Mouse (Mus musculus) brain, embryonic 18.5 days (tissue): ENCODE measurements around the gene Baiap2l2.
"Not testable (repeated sequence)": the region's sequence is repeated elsewhere in the genome, so short reads cannot be mapped to it uniquely, and the experiment has no call there.

Experiments
- DNase-seq: peaks from one replicate; pipeline ENCODE4 v3.0.0-alpha.2; 2012; ENCODE audit warnings: low read depth, low spot score

Gene Baiap2l2

DNA sequence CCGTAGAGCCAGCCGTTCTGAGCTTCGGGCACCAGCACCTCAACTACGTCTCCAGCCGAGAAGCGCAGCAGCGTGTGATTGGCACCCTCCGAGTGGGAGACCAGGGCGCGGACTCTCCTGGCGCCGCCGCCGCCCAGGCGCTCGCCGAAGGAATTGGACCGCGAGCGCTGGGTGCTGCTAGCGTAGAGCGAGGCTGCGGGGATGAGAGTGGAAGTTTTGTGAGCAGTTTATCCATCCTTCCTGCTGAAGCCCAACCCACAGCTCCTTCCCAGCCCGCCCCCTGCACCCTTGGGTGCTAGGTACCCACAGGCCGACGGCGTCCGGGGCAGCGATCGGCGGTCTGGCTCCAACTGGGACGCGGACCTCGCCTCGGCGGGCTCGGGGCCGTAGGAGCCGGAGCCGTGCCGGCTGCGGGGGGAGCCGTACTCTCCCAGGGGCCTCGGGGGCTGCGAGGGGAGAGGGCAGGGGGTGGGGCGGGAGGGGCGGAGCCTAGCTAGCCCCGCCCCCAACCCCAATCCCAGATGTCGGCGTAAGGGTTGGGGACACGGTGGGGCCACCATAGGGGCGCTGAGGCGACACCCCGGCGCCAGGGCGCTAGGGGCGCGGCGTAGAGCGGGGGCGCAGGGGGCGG is 24.1 kb downstream of the Baiap2l2 start:
- DNase-seq: no peak

DNA sequence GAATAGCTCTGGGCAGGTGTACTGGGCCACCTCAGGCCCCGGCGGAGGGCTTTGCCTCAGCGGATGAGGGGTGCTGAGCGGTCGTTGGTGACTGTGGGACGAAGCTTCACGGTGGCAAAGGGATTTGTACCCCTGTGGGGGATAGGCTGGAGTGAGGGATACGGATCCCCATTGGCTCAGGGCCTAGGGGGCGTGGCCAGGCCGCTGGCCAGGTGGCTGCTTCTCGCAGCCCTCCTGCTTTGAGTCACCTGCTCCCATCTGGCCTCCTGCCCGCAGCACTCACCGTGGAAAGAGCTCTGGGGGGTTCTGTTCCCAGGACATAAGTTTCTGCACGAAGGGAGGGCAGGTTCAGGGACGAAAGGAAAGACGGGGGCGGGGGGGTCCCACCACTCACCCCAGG is 26.8 kb downstream of the Baiap2l2 start:
- no peak for DNase-seq

DNA sequence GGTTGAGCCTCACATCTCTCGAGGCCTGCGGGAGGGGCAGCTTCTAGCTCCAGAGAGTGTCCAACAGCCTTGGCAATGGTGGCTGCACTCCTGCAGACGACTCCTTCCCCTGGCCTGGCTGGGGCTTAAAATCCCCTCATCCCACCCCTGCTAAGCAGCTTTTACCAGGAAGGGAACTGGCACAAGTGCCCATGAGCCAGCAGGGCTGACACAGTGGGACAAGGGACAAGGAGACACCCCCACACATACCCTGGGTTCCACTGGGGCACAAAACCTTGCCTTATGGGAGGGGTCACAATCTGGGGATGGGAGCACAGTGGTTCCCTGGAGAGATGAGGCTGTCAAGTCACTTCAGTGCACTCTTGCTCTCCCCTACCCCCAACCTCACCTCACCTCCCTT is 30.7 kb downstream of the Baiap2l2 start, which contains the start of gene Slc16a8:
Gene Slc16a8, minus strand, starts transcription at position 101 of the 400 bp plus-strand sequence.
- no peak for DNase-seq

DNA sequence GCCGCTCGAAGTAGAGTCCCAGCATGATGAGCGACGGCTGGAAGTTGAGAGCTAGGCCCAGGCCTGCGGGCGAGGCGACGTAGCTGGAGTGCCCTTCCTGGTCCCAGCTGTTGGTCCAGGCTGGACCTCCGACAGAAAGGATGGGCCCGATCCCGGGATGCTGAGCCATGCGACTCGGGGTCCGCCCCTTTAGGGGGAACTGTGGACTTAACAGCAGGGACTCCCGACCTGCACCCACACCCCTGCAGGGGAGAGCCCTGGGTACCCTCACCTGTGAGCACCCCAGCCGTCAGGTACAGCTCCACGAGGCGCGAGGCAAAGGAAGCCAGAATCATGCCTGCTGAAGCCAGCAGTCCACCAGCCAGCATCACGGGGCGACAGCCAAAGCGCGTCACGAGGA is 32.8 kb downstream of the Baiap2l2 start:
- no peak for DNase-seq

DNA sequence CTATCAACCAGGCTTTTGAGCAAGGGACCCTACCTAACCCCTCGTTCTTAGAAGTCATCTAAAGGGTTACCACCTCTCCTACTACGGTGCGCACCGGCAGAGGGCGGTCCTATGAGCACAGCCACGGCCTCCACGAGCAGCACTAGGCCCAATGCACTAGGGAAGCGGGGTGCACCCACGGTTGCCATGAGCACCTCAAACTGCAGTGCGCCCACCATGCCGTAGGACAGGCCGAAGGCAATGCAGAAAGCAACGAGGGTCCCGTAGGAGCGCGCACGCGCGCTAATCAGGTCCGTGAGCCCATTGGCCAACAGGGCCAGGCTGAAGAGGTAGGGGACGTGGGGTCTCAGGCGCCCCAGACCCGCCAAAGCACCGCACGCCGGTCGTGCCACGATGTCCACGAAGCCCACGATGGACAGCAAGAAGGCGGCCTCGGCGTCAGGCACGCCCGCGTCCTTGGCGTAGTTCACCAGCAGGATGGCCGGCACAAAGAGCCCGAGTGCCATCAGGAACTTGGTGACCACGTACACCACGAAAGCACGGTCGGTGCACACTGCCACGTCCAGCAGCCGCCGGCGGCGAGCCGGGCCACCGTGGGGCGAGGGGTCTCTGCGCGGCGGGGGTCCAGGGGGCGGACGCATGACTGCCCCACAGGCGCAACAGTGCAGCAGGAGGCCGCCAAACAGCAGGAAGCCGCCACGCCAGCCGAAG is 33.4 kb downstream of the Baiap2l2 start:
- DNase-seq: no peak

DNA sequence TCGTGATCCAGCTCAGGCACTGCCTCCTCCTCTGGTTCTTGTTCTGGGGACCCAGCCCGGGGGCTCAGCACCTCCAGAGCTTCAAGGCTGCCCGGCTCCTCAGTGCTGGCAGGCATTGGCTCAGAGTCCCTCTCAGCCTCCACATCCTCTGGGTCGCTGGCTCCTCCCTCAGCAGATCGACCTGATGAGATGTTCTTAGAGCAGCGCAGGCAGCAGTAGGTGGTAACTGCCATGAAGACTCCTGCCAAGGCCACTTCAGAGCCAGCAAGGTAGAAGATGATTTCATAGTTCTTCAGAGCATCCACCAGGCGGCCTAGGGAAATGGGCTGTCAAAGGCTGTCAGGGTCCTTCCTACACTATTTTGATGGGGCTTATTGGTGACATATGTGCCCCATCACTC is 34.2 kb downstream of the Baiap2l2 start:
- no peak for DNase-seq

DNA sequence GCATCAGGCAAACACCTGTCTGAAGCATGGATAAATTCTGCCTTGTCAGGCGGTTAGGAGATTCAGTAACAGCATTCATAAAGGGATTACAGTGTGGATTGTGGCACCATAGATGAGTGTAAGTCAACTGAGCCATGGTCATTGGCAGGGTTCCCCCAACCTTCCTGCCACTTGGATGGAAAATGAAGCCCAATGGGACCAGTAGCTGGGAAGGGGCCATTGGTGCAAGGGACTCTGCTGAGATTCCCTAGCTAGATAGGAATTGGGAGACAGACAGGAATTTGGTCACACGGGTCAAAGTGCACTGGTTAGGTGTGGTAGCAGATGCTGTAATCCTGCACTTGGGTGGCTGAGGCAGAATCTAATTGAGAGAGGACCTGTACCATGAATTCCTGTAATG is 35.1 kb downstream of the Baiap2l2 start:
- no peak for DNase-seq

DNA sequence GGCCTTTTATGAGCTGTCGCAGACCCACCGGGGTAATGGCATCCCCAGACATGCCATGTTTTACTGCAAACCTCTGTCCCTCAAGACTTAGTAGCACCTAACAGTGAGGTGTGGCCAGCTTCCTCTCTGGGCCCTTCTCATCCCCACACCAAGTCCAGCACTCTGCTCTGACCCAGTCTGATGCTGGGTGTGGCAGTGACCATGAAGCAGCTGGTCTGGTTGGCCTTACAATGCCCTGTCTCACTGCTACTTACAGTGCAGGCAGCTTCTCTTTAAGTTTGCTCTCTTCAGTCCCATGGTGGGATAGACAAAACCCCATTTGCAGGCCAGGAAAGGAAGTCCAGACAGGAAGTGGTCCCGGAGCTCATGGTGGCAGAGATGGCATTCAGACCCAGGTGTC is 40.0 kb downstream of the Baiap2l2 start:
- DNase-seq: no peak

DNA sequence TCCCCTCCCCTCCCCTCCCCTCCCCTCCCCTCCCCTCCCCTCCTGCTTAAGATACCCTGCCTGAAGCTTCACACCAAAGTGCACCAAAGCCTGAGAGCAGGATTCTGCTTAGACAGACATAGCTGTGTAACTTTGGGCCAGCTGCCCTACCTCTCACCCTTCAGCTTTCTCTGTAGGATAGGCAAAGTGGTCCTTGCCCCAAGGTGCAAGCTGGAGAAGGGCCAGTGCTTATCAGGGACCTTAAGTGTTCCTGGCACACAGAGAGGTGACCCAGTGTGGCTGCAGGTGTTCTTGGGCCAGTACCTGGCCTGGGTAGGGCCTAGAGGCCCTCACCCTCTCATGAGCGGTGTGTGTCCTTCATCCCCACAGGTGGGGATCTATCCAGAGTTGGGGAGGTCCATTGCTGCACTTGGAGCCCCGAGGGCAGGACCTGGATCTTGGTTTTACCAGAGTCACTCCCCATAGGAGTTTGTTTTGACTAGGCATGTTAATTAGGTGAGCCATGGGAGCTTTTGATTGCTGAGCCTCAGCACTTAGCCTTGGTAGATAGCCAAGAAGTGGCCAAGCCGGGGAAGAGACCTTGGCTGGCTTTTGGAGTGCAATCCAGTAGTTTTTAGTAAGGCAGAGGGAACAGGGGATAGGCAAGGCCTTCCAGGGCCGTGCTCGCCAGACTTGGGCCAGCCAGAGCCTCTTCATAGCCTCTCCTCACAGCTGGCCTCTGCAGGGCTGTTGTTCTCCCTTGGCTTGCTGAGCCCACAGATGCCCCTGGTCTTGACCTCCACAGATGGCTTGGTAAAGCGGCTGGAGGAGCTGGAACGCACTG is 41.1 kb downstream of the Baiap2l2 start:
- DNase-seq: no peak

DNA sequence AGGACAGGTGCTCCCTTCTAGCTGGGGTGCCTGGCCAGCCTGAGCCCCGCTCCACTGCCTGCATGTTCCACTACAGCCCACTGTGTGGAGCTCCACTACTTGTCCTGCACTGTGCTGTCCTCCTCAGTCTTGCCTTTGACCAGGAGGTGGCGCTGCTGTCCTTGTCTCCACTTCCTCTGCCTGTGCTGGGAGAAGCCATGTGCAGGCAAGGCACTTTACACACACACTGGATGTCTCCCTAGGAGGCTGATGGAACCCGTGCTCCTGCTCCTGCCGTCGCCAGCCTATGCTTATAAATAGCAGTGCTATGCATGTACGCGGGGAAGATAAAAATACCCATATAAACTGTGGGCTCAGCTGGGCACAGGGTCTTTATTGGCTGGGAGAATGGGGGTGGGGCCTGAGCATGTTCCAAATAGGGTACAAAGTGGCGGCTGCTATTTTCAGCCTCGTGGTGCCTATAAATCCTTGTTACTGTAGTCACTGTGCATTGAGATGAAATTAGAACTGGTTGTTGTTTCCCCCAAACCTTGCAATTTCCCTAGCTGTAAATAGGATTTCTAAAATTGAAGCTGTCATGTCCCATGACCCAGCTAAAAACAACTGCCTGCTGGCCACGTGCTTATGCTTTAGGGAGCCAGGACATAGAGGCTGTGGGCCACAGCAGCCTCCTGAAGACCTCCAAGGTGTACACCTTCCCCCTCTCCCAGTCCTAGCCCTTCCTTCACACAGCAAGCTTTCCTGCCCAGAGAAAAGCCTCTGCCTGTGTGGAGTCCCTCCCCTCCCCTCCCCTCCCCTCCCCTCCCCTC is 41.9 kb downstream of the Baiap2l2 start:
- DNase-seq: peak; percentile 93

DNA sequence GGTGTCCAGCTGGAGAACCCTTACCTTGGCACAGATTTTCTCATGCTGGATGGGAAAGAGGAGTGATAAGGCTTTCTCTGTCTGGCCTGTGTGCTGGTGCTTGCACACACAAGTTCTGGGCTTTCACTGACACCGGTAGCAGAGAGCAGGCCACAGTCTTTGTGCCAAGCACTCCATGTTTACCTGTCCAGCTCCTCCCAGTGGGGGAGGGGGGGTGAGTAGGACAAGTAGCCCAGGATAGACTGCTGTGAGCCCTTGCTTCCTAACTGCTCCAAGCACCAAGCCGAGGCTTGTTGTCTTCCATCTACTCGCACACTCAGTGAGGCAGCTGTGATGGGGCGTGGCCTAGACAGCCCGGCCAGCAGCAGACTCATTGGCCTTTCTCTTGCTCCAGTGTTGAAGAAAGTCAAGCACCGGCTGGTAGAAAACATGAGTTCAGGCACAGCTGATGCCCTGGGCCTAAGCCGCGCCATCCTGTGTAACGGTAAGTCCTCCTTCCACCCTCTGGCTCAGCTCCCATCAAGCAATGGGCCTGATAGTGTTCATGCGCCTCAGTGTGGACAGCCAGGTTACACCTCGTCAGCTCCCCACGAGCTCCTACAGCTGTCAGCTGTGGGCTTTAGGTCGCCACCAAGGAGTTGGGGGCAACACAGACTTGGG is 42.6 kb downstream of the Baiap2l2 start:
- no peak for DNase-seq

DNA sequence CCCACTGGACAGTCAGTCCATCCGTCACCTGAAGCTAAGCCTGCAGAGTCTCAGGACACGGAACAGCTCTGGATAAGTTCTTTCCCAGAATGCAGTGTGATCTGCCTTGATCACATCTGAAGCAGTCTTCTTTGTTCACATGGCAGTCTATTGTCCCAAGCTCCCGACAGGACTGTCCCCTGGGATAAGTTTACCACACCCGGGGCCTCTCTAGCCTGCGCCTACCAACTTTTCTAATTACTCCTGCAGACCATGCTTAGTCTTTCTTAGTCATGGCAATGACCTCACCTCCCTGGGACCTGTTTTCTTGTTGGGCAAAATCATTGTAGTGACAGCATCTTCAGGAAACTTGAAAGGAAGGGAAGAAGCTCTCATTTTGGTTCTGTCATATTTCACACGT is 47.3 kb downstream of the Baiap2l2 start:
- DNase-seq: no peak

DNA sequence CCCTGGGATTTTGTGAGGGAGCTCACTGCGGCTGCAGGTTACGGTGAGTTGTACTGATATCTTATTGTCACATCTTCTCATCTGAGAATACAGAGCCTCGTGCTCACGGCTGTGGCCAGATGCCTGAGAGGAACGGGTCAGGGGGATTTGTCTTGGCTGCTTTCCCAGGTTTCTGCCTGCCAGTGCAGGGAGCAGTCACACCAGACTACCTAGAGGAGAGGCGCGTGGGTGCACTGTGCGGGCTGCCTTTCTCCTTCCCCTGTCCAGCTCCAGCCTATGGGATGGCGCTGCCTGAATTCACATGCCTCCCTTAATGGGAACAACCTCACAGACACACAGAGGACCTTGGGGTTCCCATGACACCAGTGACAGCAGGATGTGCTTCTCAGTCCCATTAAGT is 50.1 kb downstream of the Baiap2l2 start:
- DNase-seq: no peak

DNA sequence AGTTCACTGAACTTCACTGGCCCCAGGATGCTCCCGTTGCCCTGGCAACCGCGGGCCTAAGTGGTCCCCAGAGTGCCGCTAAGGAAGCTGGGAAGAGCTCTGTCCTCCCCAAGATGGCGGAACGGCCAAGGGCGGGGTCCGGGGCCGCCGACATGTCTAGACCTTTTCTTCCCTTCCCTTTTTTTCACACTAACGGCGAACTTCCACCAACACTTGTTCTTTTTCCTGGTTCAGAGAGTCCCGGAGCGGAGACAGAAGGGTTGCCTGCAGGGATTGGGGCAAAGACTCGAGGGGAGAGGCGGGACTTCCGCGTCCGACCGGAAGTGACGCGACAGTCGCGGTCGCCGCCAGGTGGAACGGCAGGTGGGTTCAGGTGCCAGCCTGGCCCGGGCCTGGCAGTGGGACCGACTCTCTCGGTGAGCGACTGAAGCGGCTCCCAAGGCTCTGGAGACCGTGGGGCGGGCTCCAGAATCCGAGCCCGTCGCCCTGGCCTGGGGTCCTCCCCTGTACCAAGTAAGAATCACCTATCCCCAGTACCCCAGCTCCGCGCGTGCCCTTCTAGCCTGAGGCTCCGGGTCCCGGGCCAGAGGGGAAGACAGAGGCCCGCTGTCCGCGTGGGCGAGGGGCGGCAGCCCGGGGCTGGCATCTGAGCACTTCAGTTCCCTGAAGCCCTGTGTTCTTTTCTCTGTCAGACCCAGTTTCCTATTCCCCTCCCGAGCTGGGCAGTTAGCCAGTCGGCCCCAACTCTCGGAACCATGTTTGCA is 56.1 kb downstream of the Baiap2l2 start, which contains the start of the genes Pick1 and Gm49486:
Gene Pick1, plus strand, starts transcription at position 116 of the 764 bp plus-strand sequence.
Gene Gm49486, plus strand, starts transcription at position 334 of the 764 bp plus-strand sequence.
- peak; percentile 67 for DNase-seq

DNA sequence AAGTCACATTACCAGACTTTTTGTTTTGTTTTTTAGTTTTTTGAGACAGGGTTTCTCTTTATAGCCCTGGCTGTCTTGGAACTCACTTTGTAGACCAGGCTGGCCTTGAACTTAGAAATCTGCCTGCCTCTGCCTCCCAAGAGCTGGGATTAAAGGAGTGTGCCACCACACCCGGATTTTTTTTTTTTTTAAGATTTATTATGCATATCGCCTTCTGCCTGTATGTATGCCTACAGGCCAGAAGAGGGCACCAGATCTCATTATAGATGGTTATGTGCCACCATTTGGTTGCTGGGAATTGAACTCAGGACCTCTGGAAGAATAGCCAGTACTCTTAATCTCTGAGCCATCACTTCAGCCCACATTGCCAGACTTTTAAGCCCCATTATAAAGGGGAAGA is 59.6 kb downstream of the Baiap2l2 start:
- not testable (repeated sequence) for DNase-seq

DNA sequence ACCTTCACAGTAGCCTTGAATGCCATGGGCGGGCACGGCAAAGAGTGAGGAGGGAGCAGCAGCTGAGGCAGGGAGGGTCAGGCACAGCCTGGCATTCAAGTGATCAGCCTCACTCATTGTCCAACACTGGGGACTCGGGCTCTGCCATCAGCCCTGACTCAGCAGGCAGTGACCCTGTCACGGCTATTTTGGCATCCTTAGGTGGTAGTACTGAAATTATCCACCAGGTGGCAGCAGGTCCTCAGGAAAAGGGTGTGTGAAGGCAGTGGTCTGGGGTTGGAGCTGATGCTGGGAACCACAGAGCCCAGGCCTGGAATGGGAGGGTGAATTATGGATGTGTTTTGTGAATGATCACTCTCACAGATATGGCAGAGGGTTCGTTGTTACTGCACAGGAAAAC is 60.7 kb downstream of the Baiap2l2 start:
- no peak for DNase-seq

DNA sequence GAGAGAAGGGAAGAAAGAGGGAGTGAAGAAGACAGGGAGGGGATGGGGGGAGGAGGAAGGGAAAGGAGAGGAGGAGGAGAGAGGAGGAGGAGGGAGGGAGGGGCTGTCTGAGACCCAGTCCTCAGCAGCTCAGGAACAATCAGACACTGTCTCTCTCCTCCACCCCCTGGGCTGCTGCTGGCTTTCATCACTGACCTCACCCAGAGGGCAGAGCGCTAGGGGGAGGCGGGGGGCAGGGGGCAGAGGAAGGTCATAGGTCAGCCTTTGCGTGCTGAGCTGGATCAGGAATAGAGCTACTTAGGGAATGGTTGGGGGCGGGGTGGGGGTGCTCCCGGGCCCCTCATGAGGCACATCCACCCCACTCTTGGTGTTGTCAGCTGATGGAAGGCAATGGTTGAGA is 61.7 kb downstream of the Baiap2l2 start:
- DNase-seq: no peak

DNA sequence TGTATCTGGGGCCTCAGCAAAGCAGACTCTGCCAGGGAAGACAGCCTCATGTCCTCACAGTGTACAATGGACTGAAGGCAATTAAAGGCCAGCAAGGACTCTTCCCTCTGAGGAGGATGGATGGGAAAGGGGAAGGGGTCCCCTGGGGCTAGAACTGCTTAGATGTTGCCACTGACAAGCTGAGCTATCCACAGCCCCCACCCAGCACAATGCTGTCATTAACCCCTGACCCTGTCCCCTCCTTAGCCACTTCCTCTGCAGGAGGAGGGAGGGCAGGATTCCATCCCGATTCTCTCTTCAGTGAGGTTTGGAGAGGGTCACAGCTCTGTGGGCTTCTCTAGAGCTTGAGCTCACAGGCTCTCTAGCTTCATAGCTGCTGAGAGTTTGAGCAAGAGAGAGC is 65.8 kb downstream of the Baiap2l2 start:
- no peak for DNase-seq

DNA sequence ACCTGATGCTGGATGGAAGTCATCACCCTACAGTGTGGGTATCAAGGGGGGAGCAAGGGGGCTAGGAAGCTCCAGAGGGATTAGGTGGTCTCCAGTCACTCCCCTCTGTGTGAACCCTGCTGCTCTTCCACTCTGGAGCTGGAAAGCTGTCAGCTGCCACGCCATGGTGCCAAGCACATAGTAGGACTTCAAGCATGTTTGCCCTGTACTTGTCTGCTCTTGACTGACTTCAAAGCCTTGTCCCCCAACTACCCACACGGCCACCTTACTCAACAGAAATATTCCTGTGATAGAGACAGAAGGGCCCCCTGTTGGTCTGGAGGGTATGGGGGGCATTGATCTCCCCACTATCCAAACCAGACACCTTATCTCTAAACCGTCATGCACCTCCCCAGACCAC is 69.1 kb downstream of the Baiap2l2 start:
- no peak for DNase-seq

DNA sequence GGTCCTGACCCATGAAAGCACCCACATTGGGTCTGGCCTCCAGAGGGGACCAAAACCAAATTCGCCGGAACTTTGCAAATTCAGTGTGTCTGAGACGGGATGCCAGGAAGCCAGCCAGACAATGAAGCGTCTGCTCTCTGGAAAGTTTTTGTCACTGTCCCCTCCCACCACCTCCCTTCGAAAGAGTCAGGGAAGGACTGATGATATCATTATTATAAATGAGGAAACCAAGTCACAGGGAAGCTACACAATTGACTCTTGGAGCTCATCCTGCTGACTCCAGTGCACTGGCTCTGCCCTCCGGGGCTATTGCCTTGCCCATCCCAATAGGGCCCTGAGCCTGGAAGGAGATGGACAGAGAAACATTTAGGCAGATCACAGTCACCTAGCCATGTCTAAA is 71.7 kb downstream of the Baiap2l2 start:
- no peak for DNase-seq
